Mouse (Mus musculus): ENCODE measurements around the gene Myo18a.
"Not testable (repeated sequence)": the region's sequence is repeated elsewhere in the genome, so short reads cannot be mapped to it uniquely, and the experiment has no call there.

The Myo18a gene

GRCm38 (mm10) chr11:77762783-77763672 lies at the start of gene Myo18a:
Gene Myo18a, plus strand, starts transcription at chr11:77763246.
- DNase-seq (ENCODE audit: low spot score) = peak; percentile 92

GRCm38 (mm10) chr11:77713736-77714135 lies 49.3 kb upstream of the Myo18a start:
- no peak for DNase-seq (ENCODE audit: low spot score)

GRCm38 (mm10) chr11:77719055-77719454 lies 44.0 kb upstream of the Myo18a start:
- DNase-seq (ENCODE audit: low spot score) = no peak

- no peak for DNase-seq (ENCODE audit: low spot score)
Measured at GRCm38 (mm10) chr11:77721389-77721788, 41.7 kb upstream of the Myo18a start.

- DNase-seq (ENCODE audit: low spot score) = no peak
Measured at GRCm38 (mm10) chr11:77724766-77725165, 38.3 kb upstream of the Myo18a start.

- DNase-seq (ENCODE audit: low spot score) = no peak
Measured at GRCm38 (mm10) chr11:77725183-77725582, 37.9 kb upstream of the Myo18a start, which contains the start of gene Cryba1. Gene Cryba1, minus strand, starts transcription at chr11:77725283.

GRCm38 (mm10) chr11:77728587-77728986 lies 34.5 kb upstream of the Myo18a start:
- DNase-seq (ENCODE audit: low spot score) = no peak

- DNase-seq (ENCODE audit: low spot score) = peak; percentile 85
Measured at GRCm38 (mm10) chr11:77737289-77737688, 25.8 kb upstream of the Myo18a start.

GRCm38 (mm10) chr11:77738555-77738954 lies 24.5 kb upstream of the Myo18a start:
- DNase-seq (ENCODE audit: low spot score) = no peak

- DNase-seq (ENCODE audit: low spot score) = peak; percentile 20
Measured at GRCm38 (mm10) chr11:77743966-77744365, 19.1 kb upstream of the Myo18a start.

- no peak for DNase-seq (ENCODE audit: low spot score)
Measured at GRCm38 (mm10) chr11:77746652-77747051, 16.4 kb upstream of the Myo18a start.

GRCm38 (mm10) chr11:77747103-77747502 lies 15.9 kb upstream of the Myo18a start:
- not testable (repeated sequence) for DNase-seq (ENCODE audit: low spot score)

- DNase-seq (ENCODE audit: low spot score) = no peak
Measured at GRCm38 (mm10) chr11:77748996-77749395, 14.1 kb upstream of the Myo18a start.

GRCm38 (mm10) chr11:77752525-77752924 lies 10.5 kb upstream of the Myo18a start:
- DNase-seq (ENCODE audit: low spot score) = no peak

GRCm38 (mm10) chr11:77753469-77753868 lies 9.6 kb upstream of the Myo18a start:
- DNase-seq (ENCODE audit: low spot score) = no peak

GRCm38 (mm10) chr11:77760031-77760430 lies 3.0 kb upstream of the Myo18a start:
- DNase-seq (ENCODE audit: low spot score) = no peak

GRCm38 (mm10) chr11:77763673-77764340 lies 761 bp downstream of the Myo18a start:
- DNase-seq (ENCODE audit: low spot score) = peak; percentile 47

- no peak for DNase-seq (ENCODE audit: low spot score)
Measured at GRCm38 (mm10) chr11:77764694-77765458, 1.8 kb downstream of the Myo18a start.

GRCm38 (mm10) chr11:77765459-77765777 lies 2.4 kb downstream of the Myo18a start:
- DNase-seq (ENCODE audit: low spot score) = no peak

GRCm38 (mm10) chr11:77766351-77767001 lies 3.4 kb downstream of the Myo18a start:
- DNase-seq (ENCODE audit: low spot score) = peak; percentile 43

- no peak for DNase-seq (ENCODE audit: low spot score)
Measured at GRCm38 (mm10) chr11:77769496-77769895, 6.5 kb downstream of the Myo18a start.

- DNase-seq (ENCODE audit: low spot score) = no peak
Measured at GRCm38 (mm10) chr11:77770346-77770745, 7.3 kb downstream of the Myo18a start.
